Mouse (Mus musculus): ENCODE results near the gene B4gat1. TPM values are rescaled to one million over a fixed set of nuclear protein-coding genes. Genes with fewer than 3 reads are reported as not detected.
"Not testable (repeated sequence)": the region's sequence is repeated elsewhere in the genome, so short reads cannot be mapped to it uniquely, and the experiment has no call there.

Gene B4gat1
- polyA plus RNA-seq (2012; rRNA removed), result 30.4 and 33.5 TPM in 2 replicates

- DNase-seq (ENCODE audit: low spot score), result peak; percentile 69
These were observed at the start of gene B4gat1, which contains the start of gene AC124502.3 for GRCm38 (mm10) chr19:5038709-5039156. B4gat1 (plus strand) TSS chr19:5038826. AC124502.3 (plus strand) TSS chr19:5038891.

GRCm38 (mm10) chr19:4989013-4989412 is 49.6 kb upstream of the B4gat1 start:
- DNase-seq (ENCODE audit: low spot score), result peak; percentile 94

- DNase-seq (ENCODE audit: low spot score), result no peak
These were observed 49.0 kb upstream of the B4gat1 start for GRCm38 (mm10) chr19:4989434-4990255.

- DNase-seq (ENCODE audit: low spot score), result no peak
These were observed 48.4 kb upstream of the B4gat1 start, which contains the start of gene Npas4 for GRCm38 (mm10) chr19:4990256-4990625. Npas4 (minus strand) TSS chr19:4990316.

- no peak for DNase-seq (ENCODE audit: low spot score)
These were observed 47.9 kb upstream of the B4gat1 start for GRCm38 (mm10) chr19:4990716-4991115.

GRCm38 (mm10) chr19:4992371-4992770 is 46.3 kb upstream of the B4gat1 start:
- no peak for DNase-seq (ENCODE audit: low spot score)

GRCm38 (mm10) chr19:4992904-4993303 is 45.7 kb upstream of the B4gat1 start:
- no peak for DNase-seq (ENCODE audit: low spot score)

- DNase-seq (ENCODE audit: low spot score), result no peak
These were observed 44.6 kb upstream of the B4gat1 start for GRCm38 (mm10) chr19:4994043-4994442.

- DNase-seq (ENCODE audit: low spot score), result no peak
These were observed 39.0 kb upstream of the B4gat1 start for GRCm38 (mm10) chr19:4999445-5000140.

GRCm38 (mm10) chr19:5001666-5002406 is 36.8 kb upstream of the B4gat1 start:
- DNase-seq (ENCODE audit: low spot score), result peak; percentile 63

- DNase-seq (ENCODE audit: low spot score), result not testable (repeated sequence)
These were observed 35.0 kb upstream of the B4gat1 start for GRCm38 (mm10) chr19:5003644-5004043.

GRCm38 (mm10) chr19:5004925-5005324 is 33.7 kb upstream of the B4gat1 start:
- no peak for DNase-seq (ENCODE audit: low spot score)

GRCm38 (mm10) chr19:5013138-5013537 is 25.5 kb upstream of the B4gat1 start:
- no peak for DNase-seq (ENCODE audit: low spot score)

- no peak for DNase-seq (ENCODE audit: low spot score)
These were observed 23.6 kb upstream of the B4gat1 start for GRCm38 (mm10) chr19:5014961-5015398.

GRCm38 (mm10) chr19:5016221-5016742 is 22.3 kb upstream of the B4gat1 start:
- DNase-seq (ENCODE audit: low spot score), result no peak

- DNase-seq (ENCODE audit: low spot score), result no peak
These were observed 21.8 kb upstream of the B4gat1 start for GRCm38 (mm10) chr19:5016782-5017181.

- DNase-seq (ENCODE audit: low spot score), result no peak
These were observed 21.0 kb upstream of the B4gat1 start for GRCm38 (mm10) chr19:5017611-5018010.

GRCm38 (mm10) chr19:5018191-5018590 is 20.4 kb upstream of the B4gat1 start:
- DNase-seq (ENCODE audit: low spot score), result no peak

GRCm38 (mm10) chr19:5021416-5021815 is 17.2 kb upstream of the B4gat1 start:
- no peak for DNase-seq (ENCODE audit: low spot score)

- DNase-seq (ENCODE audit: low spot score), result peak; percentile 75
These were observed 14.8 kb upstream of the B4gat1 start, which contains the start of gene Slc29a2 for GRCm38 (mm10) chr19:5023621-5024479. Slc29a2 (plus strand) TSS chr19:5023860.

- no peak for DNase-seq (ENCODE audit: low spot score)
These were observed 12.5 kb upstream of the B4gat1 start for GRCm38 (mm10) chr19:5026111-5026510.

Data from urinary bladder, adult 2 months (tissue).